Comparison of ENCODE assay signal across 8 mouse cellular contexts in genomic region chr5:137307071-137307912, GRCm38 (mm10). TPM values are rescaled to one million over a fixed set of nuclear protein-coding genes. Genes with fewer than 3 reads are reported as not detected.
DNase-seq lines count a peak whose midpoint lies in the region; ATAC-seq lines count a peak whose summit lies in the region.

Gene Srrt, minus strand, starts transcription at chr5:137307674.

- peak within 1 kb of the TSS; percentile 95 for H3K27ac ChIP-seq in embryonic facial prominence, embryonic 12.5 days
- H3K27ac ChIP-seq in limb, embryonic 13.5 days = peak within 1 kb of the TSS; percentile 94
- H3K27ac ChIP-seq in midbrain, embryonic 16.5 days (ENCODE audit: low read length) = peak within 1 kb of the TSS; percentile 95

- H3K4me3 ChIP-seq in embryonic facial prominence, embryonic 12.5 days = peak within 1 kb of the TSS; percentile 93
- peak within 1 kb of the TSS; percentile 87 for H3K4me3 ChIP-seq in limb, embryonic 13.5 days
- peak within 1 kb of the TSS; percentile 91 for H3K4me3 ChIP-seq in midbrain, embryonic 16.5 days (ENCODE audit: low read depth, low read length)

- no peaks in the 10 kb centered on the region for H3K27me3 ChIP-seq in embryonic facial prominence, embryonic 12.5 days
- no peaks in the 10 kb centered on the region for H3K27me3 ChIP-seq in limb, embryonic 13.5 days
- no peaks in the 10 kb centered on the region for H3K27me3 ChIP-seq in midbrain, embryonic 16.5 days (ENCODE audit: control insufficient read depth, insufficient read depth, low read depth, low read length)

- 1% methylated on average over 61 of the region's 72 CpGs for WGBS in embryonic facial prominence, embryonic 12.5 days
- 0% methylated on average over 63 of the region's 72 CpGs for WGBS in limb, embryonic 13.5 days
- WGBS in midbrain, embryonic 16.5 days = under 1% methylated on average over 51 of the region's 72 CpGs

- peaks cover 6% of the 10 kb centered on the region; the same call in 1 of the 2 replicates for H3K9me3 ChIP-seq in embryonic facial prominence, embryonic 12.5 days
- H3K9me3 ChIP-seq in limb, embryonic 13.5 days = 0 out of 2 replicates have a peak, but pooled peaks cover 6% of the 10 kb centered on the region
- no peaks in the 10 kb centered on the region for H3K9me3 ChIP-seq in midbrain, embryonic 16.5 days (replicated peaks; ENCODE audit: control insufficient read depth, low read length, poor library complexity, severe bottlenecking)

- H3K4me1 ChIP-seq in embryonic facial prominence, embryonic 12.5 days = peaks cover 40% of the 10 kb centered on the region
- H3K4me1 ChIP-seq in limb, embryonic 13.5 days = peaks cover 50% of the 10 kb centered on the region
- peaks cover 34% of the 10 kb centered on the region for H3K4me1 ChIP-seq in midbrain, embryonic 16.5 days (ENCODE audit: control insufficient read depth, insufficient read depth, low read length)

- H3K36me3 ChIP-seq in embryonic facial prominence, embryonic 12.5 days = peaks cover 61% of the 10 kb centered on the region
- H3K36me3 ChIP-seq in limb, embryonic 13.5 days = peaks cover 75% of the 10 kb centered on the region
- peaks cover 15% of the 10 kb centered on the region for H3K36me3 ChIP-seq in midbrain, embryonic 16.5 days (ENCODE audit: control insufficient read depth, insufficient read depth, low read length)

- peak within 1 kb of the TSS; percentile 98 for H3K9ac ChIP-seq in embryonic facial prominence, embryonic 12.5 days
- H3K9ac ChIP-seq in limb, embryonic 13.5 days = peak within 1 kb of the TSS; percentile 97
- H3K9ac ChIP-seq in midbrain, embryonic 16.5 days (ENCODE audit: low read depth, low read length) = peak within 1 kb of the TSS; percentile 99

- peak within 1 kb of the TSS; percentile 75 for H3K4me2 ChIP-seq in embryonic facial prominence, embryonic 12.5 days (replicated peaks)
- peak within 1 kb of the TSS; percentile 78 for H3K4me2 ChIP-seq in limb, embryonic 13.5 days (replicated peaks)
- peak within 1 kb of the TSS; percentile 89 for H3K4me2 ChIP-seq in midbrain, embryonic 16.5 days (ENCODE audit: low read length)

- ATAC-seq in embryonic facial prominence, embryonic 12.5 days (ENCODE audit: insufficient number of reproducible peaks, insufficient read depth, low FRiP score, low TSS enrichment) = peak; percentile 66
- peak; percentile 89 for ATAC-seq in limb, embryonic 13.5 days (ENCODE audit: low FRiP score, low read depth)
- ATAC-seq in midbrain, embryonic 16.5 days = peak; percentile 90

- peak; percentile 94 for DNase-seq in 3134 (ENCODE audit: extremely low read depth, insufficient read length, low spot score)
- DNase-seq in adrenal gland, postnatal 25 days = peak; percentile 87
- DNase-seq in heart, adult 11 months = peak; percentile 99
- peak; percentile 92 for DNase-seq in kidney, adult 18-20 months
- DNase-seq in spleen, postnatal 10 days (ENCODE audit: low spot score in 2 of 2) = peak; percentile 77 to 92

RNA-seq across cellular contexts. Expression of gene Srrt, which starts in this region (rescaled TPM):
- 164 and 195 TPM in 2 replicates for total RNA-seq in adrenal gland, postnatal 25 days (2021)
- 171 and 177 TPM in 2 replicates for polyA plus RNA-seq in embryonic facial prominence, embryonic 12.5 days (2016; fragmentation: Nextera tagmentation; extraction: Ambion mirVana)
- 141 and 149 TPM in 2 replicates for polyA plus RNA-seq in limb, embryonic 13.5 days (2015; fragmentation: Nextera tagmentation; extraction: Ambion mirVana)
- polyA plus RNA-seq in midbrain, embryonic 16.5 days (2015; fragmentation: Nextera tagmentation; extraction: Ambion mirVana) = 97.2 and 103 TPM in 2 replicates

Comparison
In these comparisons a context has a peak if more than half of its experiments do, and no peak if none do; other contexts are left out.
1. Peak in every context shown above with its lines: DNase-seq, ATAC-seq, H3K4me3 ChIP-seq and H3K27ac ChIP-seq.